Mouse (Mus musculus): ENCODE measurements around the gene Adgrf1. TPM values are rescaled to one million over a fixed set of nuclear protein-coding genes. Genes with fewer than 3 reads are reported as not detected.

Gene Adgrf1
- total and polyA plus RNA-seq, 3 experiments = not detected

DNA sequence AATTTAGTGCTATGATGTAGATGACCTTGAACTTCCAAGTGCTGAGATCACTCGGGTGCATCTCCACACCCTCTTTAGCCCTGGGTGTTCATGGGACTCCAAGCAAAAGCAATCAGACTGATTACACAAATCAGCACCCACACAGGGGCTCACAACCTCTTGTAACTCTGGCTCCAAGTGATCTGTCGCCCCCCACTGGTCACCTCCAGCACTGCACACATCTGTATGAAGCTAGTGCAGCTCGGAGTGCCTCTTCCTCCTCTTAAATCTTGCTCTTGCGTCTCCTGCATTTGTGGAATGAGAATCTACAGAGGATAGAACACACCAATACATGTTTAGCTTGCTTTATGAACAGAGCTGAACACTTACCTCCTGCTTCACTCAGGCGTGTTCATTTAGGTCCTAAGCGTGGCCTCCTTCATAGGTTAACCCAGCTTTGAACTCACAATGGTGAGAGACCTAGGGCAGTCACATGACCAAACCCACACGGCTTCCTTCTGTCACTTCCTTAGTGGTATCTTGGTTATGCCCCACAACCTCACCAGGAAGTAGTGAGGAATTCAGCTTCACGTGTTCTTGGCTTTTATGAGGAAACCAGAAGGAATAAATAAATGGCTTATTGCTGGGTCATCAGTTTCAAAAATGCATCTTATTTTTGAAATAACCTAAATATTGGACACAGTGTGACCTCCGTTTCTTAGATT is 2.9 kb upstream of the Adgrf1 start:
- DNase-seq (ENCODE audit: extremely low read depth) = peak; percentile 4
- H3K9me3 ChIP-seq (replicated peaks; ENCODE audit: low read length) = peaks cover 50% of the 10 kb centered on the region
- in situ Hi-C loops (cut with MboI; ENCODE audit: low pct_ligation_motif_present, low pct_unique_long_range_greater_than_20kb, low sequenced_read_pairs) = loop anchor here (25.0 kb wide), 1 partner anchor 195 kb away; no protein-coding TSS in a partner anchor

DNA sequence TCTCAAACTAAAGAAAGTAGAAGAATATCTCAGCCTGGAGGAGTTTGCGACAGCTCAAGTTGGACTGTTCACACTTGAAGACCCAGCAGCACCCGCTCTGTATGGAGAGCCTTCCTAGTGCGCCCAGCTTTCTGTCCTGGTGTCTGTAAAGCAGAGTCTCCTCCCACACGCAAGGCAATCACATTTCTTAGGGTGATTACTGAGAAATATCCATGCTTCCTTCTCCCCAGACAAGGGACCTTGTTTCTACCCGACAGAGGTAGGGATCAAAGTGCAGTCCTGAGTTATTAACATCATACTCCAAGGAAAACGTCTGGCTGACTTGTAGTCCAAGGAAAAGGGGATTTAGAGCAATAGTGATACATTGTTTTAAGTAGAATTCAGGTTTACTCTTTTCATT is 6.1 kb downstream of the Adgrf1 start:
- no peak overlapping the region for H3K9ac ChIP-seq (ENCODE audit: insufficient read depth, low read depth)
- TF ChIP-seq E2F4 (IDR thresholded peaks at IDR 0.05; ENCODE audit: insufficient replicate concordance, low read depth, low read length) (no peak), POLR2AphosphoS2 (IDR thresholded peaks at IDR 0.05; ENCODE audit: low read depth, low read length) (no peak), ZKSCAN1 (IDR thresholded peaks at IDR 0.05; ENCODE audit: borderline replicate concordance, low read depth, low read length) (no peak), CTCF (conservative IDR thresholded peaks at IDR 0.05 in 1 of 2, IDR thresholded peaks at IDR 0.05 in 1 of 2; ENCODE audit: low read depth in 2 of 2, low read length in 2 of 2) (no peak), IRF4 (IDR thresholded peaks at IDR 0.05; ENCODE audit: low read depth, low read length) (no peak), TBP (conservative IDR thresholded peaks at IDR 0.05; ENCODE audit: low read depth, low read length) (no peak), USF1 (IDR thresholded peaks at IDR 0.05; ENCODE audit: low read depth, low read length) (no peak), MYC (IDR thresholded peaks at IDR 0.05; ENCODE audit: low read depth, low read length) (no peak), MAFK (IDR thresholded peaks at IDR 0.05; ENCODE audit: insufficient replicate concordance, low read length) (no peak), JUND (conservative IDR thresholded peaks at IDR 0.05; ENCODE audit: low read depth, low read length) (no peak), ZNF384 (IDR thresholded peaks at IDR 0.05; ENCODE audit: low read depth, low read length) (no peak)
- no peaks in the 10 kb centered on the region for H3K36me3 ChIP-seq (replicated peaks in 1 of 2; ENCODE audit: control insufficient read depth in 1 of 2, insufficient read depth in 1 of 2, low read length in 1 of 2)
- dilution Hi-C loops (cut with MboI; ENCODE audit: extremely low pct_ligation_motif_present, extremely low pct_unique_long_range_greater_than_20kb, low sequenced_read_pairs) (no loop called here), in situ Hi-C loops (cut with MboI; ENCODE audit: low pct_ligation_motif_present, low pct_unique_long_range_greater_than_20kb, low sequenced_read_pairs) (no loop called here)
- H3K27me3 ChIP-seq (replicated peaks) = no peaks in the 10 kb centered on the region
- H3K4me3 ChIP-seq (replicated peaks in 1 of 3; ENCODE audit: low read depth in 2 of 3, low read length in 2 of 3, poor library complexity in 1 of 3) = no peak overlapping the region
- DNase-seq (ENCODE audit: extremely low read depth) = no peak
- H3K9me3 ChIP-seq (replicated peaks; ENCODE audit: low read length) = peaks cover 32% of the 10 kb centered on the region
- no peak overlapping the region for H3K27ac ChIP-seq (ENCODE audit: insufficient read depth, low read depth)
- no peaks in the 10 kb centered on the region for H3K79me2 ChIP-seq (replicated peaks; ENCODE audit: control insufficient read depth, extremely low read depth, insufficient read depth, poor library complexity, severe bottlenecking)
- no peak overlapping the region for H3K4me2 ChIP-seq (ENCODE audit: insufficient read depth, low read depth, poor library complexity, severe bottlenecking)
- no peaks in the 10 kb centered on the region for H3K4me1 ChIP-seq (ENCODE audit: control insufficient read depth in 1 of 2, insufficient read depth in 2 of 2)

More for the DNA sequence above, 2.9 kb upstream of the Adgrf1 start:
- Histone ChIP-seq H3K4me3 (replicated peaks in 1 of 3; ENCODE audit: low read depth in 2 of 3, low read length in 2 of 3, poor library complexity in 1 of 3) (no peak overlapping the region), H3K36me3 (replicated peaks in 1 of 2; ENCODE audit: control insufficient read depth in 1 of 2, insufficient read depth in 1 of 2, low read length in 1 of 2) (no peaks in the 10 kb centered on the region), H3K27me3 (replicated peaks) (no peaks in the 10 kb centered on the region), H3K79me2 (replicated peaks; ENCODE audit: control insufficient read depth, extremely low read depth, insufficient read depth, poor library complexity, severe bottlenecking) (no peaks in the 10 kb centered on the region), H3K4me2 (ENCODE audit: insufficient read depth, low read depth, poor library complexity, severe bottlenecking) (no peak overlapping the region), H3K4me1 (ENCODE audit: control insufficient read depth in 1 of 2, insufficient read depth in 2 of 2) (no peaks in the 10 kb centered on the region), H3K9ac (ENCODE audit: insufficient read depth, low read depth) (no peak overlapping the region), H3K27ac (ENCODE audit: insufficient read depth, low read depth) (no peak overlapping the region)
- dilution Hi-C loops (cut with MboI; ENCODE audit: extremely low pct_ligation_motif_present, extremely low pct_unique_long_range_greater_than_20kb, low sequenced_read_pairs) = no loop called here
- TF ChIP-seq RAD21 (IDR thresholded peaks at IDR 0.05; ENCODE audit: low read depth, low read length) (no peak), CTCF (conservative IDR thresholded peaks at IDR 0.05 in 1 of 2, IDR thresholded peaks at IDR 0.05 in 1 of 2; ENCODE audit: low read depth in 2 of 2, low read length in 2 of 2) (0 out of 4 replicates have a peak, but pooled peaks of 1 of the 2 experiments have one; percentile 8)

DNA sequence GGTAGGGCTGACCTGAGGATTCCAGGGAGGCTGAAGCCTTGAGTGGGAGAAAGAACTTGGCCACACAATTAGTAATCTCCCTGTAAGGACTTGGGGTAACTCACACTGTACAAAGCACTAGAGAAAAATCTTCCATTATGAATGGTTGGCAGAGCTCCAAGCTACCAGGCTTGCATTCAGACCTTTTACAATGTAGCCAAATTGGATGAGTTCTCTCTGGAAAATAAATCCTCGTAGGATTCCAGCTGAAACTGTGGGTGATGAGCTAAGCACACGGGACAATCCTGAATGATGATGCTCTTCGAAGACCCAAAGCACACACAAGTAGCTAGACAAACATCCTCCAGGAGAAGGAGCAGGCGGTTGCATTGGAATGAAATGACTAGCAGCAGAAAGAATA is 7.1 kb downstream of the Adgrf1 start:
- no peak for DNase-seq (ENCODE audit: extremely low read depth)
- Histone ChIP-seq H3K4me2 (ENCODE audit: insufficient read depth, low read depth, poor library complexity, severe bottlenecking) (no peak overlapping the region), H3K9me3 (replicated peaks; ENCODE audit: low read length) (peaks cover 30% of the 10 kb centered on the region), H3K4me1 (ENCODE audit: control insufficient read depth in 1 of 2, insufficient read depth in 2 of 2) (no peaks in the 10 kb centered on the region), H3K27me3 (replicated peaks) (no peaks in the 10 kb centered on the region), H3K9ac (ENCODE audit: insufficient read depth, low read depth) (no peak overlapping the region), H3K36me3 (replicated peaks in 1 of 2; ENCODE audit: control insufficient read depth in 1 of 2, insufficient read depth in 1 of 2, low read length in 1 of 2) (no peaks in the 10 kb centered on the region), H3K27ac (ENCODE audit: insufficient read depth, low read depth) (no peak overlapping the region), H3K79me2 (replicated peaks; ENCODE audit: control insufficient read depth, extremely low read depth, insufficient read depth, poor library complexity, severe bottlenecking) (no peaks in the 10 kb centered on the region), H3K4me3 (replicated peaks in 1 of 3; ENCODE audit: low read depth in 2 of 3, low read length in 2 of 3, poor library complexity in 1 of 3) (no peak overlapping the region)
- dilution Hi-C loops (cut with MboI; ENCODE audit: extremely low pct_ligation_motif_present, extremely low pct_unique_long_range_greater_than_20kb, low sequenced_read_pairs) = no loop called here
- no peak for TF ChIP-seq USF2 (conservative IDR thresholded peaks at IDR 0.05; ENCODE audit: low read depth, low read length)
- TF ChIP-seq POLR2AphosphoS2 (IDR thresholded peaks at IDR 0.05; ENCODE audit: low read depth, low read length) = no peak
- no peak for TF ChIP-seq MAX (IDR thresholded peaks at IDR 0.05; ENCODE audit: low read length)
- TF ChIP-seq POLR2A (IDR thresholded peaks at IDR 0.05; ENCODE audit: low read depth, low read length) = no peak
- TF ChIP-seq RAD21 (IDR thresholded peaks at IDR 0.05; ENCODE audit: low read depth, low read length) = no peak
- TF ChIP-seq UBTF (IDR thresholded peaks at IDR 0.05; ENCODE audit: low read depth, low read length) = no peak
- no peak for TF ChIP-seq PAX5 (IDR thresholded peaks at IDR 0.05; ENCODE audit: low read length)
- TF ChIP-seq IRF4 (IDR thresholded peaks at IDR 0.05; ENCODE audit: low read depth, low read length) = no peak
- no peak for TF ChIP-seq MAZ (IDR thresholded peaks at IDR 0.05; ENCODE audit: low read depth, low read length)
- TF ChIP-seq TBP (conservative IDR thresholded peaks at IDR 0.05; ENCODE audit: low read depth, low read length) = no peak
- TF ChIP-seq ELF1 (IDR thresholded peaks at IDR 0.05; ENCODE audit: low read depth, low read length) = no peak
- TF ChIP-seq CHD1 (IDR thresholded peaks at IDR 0.05; ENCODE audit: low read depth, low read length) = no peak
- TF ChIP-seq SMC3 (IDR thresholded peaks at IDR 0.05; ENCODE audit: low read depth, low read length) = no peak
- no peak for TF ChIP-seq TCF12 (IDR thresholded peaks at IDR 0.05; ENCODE audit: low read depth, low read length)
- no peak for TF ChIP-seq GABPA (IDR thresholded peaks at IDR 0.05; ENCODE audit: insufficient replicate concordance, low read depth, low read length)
- TF ChIP-seq ZNF384 (IDR thresholded peaks at IDR 0.05; ENCODE audit: low read depth, low read length) = no peak
- TF ChIP-seq HCFC1 (IDR thresholded peaks at IDR 0.05; ENCODE audit: low read depth, low read length) = no peak
- in situ Hi-C loops (cut with MboI; ENCODE audit: low pct_ligation_motif_present, low pct_unique_long_range_greater_than_20kb, low sequenced_read_pairs) = no loop called here
